Mouse (Mus musculus) ovary, postnatal 10 days (tissue): ENCODE data around the gene Zfp661.
"Not testable (repeated sequence)": the region's sequence is repeated elsewhere in the genome, so short reads cannot be mapped to it uniquely, and the experiment has no call there.

Experiments used
- DNase-seq: peaks from one replicate; pipeline ENCODE4 v3.0.0; 2022; ENCODE audit warnings: low spot score

Zfp661 gene

DNA sequence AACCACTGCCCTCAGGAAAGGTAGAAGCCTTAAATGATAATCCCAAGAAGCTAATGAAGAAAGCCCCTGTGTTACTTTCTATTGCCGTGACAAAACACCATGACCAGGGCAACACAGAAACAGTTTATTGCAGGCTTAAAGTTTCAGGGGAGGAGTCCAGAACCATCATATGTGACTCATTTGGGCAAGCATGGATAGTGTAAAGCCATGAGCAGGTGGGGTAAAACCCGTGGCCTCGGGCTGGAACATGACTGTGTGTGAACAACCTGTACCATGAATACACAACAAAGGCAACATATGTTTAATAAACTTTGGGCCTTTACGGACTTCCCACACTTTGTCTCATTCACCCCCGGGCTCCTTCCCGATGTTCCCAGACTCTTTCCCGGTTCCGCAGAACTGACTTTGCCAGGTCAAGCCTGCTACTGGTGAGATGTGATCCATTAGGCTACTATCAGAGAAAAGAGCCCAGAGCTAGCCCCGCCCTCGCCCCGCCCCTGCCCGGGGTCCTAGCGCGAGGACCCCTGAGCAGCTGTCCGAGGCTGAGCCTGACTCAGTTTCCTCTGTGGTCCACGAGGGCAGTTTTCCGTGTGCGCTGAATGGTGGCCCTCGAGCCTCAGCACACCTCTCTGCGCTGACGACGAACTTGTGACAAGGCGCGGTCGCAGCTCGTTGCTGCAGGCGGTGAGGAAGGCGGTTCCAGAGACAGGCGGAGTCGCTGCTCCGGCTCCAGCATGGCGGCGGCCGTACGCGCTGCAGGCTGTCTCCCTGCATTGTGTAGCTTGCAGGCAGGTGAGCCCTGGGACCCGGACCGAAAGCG is at the start of gene Zfp661, which contains the start of gene Mrps5:
Gene Zfp661 (minus strand): TSS at position 401 of the 820 bp plus-strand sequence.
Gene Mrps5 (plus strand): TSS at position 529 of the 820 bp plus-strand sequence.
- peak; percentile 77 for DNase-seq

DNA sequence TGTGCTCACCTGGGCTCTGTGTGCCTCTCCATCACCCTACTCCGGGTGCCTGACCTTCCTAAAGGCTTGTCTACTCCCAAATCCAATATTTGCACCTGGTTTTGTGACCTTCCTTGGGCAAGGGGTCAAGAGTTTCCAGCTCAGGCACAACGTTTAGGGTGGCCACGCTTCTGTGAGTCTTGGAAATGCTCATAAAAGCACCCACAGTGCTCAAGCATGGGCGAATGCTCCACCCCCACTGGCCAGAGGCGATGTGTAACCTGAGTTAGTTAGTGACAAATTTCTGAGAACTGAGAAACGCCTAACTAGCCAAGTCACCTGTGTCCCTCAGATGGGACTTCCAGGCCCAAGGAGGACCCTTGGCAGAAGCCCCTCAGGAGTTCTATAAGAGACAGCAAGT is 48.7 kb upstream of the Zfp661 start:
- no peak for DNase-seq

DNA sequence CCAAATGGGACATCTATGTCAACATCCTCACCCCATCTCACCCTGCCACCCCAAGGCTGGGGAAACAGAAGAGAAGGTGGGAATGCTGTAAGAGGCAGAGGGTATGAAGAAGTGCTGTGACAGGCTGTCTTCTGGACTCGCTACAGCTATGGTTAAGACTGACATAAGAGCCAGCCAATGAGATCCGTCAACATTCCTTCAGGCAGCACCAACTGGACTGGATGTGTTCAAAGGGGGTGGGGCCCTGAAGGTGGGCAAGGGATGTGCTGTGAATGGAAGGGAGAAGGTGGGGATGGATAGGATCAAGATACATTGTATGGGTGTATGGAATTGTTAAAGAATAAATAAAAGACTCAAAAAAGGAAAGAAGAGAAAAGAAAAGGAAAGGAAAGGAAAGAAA is 45.7 kb upstream of the Zfp661 start:
- no peak for DNase-seq

DNA sequence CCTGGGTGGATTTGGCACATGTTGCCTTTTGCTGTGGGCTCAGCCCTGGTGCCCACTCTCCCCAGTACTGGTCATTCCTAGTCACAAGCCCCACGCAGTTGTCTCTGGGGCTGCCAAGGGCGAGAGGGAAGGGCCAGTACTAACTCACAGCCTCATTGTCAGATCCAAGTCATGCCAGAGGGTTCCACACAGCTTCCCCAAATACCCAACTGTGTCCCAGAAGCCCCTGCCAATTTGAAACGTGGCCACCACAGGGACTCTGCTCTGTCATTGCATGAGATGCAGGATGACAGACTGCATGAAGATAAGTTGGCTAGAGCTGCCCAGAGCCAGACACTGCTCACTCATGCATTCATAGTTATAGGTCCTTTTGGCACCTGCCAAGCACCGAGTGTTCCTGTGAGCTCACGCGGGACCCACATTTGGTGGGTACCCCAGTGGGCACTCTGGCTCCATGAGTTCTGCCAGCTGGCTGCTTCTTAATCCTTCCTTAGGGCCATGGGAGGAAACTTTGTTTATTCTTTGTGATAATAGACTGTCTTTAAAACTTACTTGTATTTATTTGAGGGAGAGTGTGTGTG is 41.2 kb upstream of the Zfp661 start:
- no peak for DNase-seq

DNA sequence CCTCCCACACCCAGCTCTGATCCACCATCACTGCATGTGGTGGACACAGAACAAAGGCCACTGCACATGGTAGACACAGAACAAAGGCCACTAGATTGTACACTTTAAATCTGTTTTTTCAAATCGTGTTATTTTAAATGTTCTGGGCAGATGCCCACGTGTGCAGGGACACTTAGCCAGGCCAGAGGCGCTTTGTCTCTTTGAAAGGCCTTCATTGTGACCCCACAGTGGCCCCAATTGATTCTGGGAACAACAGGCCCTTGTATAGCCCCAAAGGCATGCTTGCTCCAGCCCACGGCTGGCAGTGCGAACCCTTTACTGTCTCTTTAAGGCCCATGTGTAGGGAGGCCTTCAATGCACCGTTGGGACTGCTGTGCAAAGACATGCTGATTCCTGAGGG is 40.5 kb upstream of the Zfp661 start:
- DNase-seq, result no peak

DNA sequence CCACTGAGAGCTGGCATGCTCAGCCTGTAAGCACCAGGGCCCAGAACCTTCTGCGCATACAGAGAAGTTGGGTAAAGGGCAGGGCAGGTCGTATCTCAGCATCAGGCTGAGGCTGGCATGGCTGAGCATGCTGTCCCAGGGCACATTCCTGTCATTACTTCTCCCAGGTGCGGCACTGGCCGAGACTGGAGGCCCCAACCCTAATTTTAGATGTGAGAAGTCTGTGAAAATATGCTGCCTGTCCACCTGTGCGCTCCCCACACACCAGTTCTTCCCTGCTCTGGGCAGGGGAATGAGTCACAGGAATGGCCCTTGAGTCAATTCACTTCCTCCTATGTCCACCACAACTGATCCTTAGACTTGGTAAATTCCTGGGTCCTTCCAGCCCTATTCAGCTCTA is 38.8 kb upstream of the Zfp661 start:
- no peak for DNase-seq

DNA sequence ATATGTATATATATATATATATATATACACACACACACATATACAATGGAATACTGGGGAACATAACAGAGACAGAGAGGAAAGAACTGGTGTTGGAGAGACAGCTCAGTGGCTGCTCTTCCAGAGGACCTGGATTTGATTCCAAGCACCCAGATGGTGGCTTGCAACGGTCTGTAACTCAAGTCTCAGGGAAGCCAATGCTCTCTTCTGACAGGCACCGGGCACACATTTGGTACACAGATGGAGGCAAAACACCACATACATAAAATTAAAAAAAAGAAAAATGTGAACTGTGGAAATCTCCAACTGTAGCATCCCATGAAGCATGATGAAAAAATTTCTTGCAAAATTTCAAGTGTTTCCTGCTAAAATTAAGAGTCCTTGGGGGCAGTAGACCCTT is 37.9 kb upstream of the Zfp661 start:
- no peak for DNase-seq

DNA sequence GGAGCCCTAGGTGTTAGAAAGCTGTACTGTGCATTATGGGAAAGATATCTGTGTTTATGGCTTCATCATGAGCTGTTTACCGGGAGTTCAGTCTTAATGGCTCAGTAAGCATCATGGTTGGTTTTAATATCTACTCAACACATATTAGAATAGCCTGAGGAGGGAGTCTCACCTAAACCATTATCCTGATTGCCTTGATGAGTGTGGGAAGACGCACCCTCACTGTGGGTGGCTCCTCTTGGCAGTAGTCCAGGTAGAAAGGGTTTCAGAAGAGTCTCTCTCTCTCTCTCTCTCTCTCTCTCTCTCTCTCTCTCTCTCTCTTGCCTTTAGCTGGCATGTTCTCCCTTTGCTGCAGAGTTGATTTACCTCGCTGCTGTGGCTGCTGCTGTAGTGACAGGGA is 35.2 kb upstream of the Zfp661 start:
- no peak for DNase-seq

DNA sequence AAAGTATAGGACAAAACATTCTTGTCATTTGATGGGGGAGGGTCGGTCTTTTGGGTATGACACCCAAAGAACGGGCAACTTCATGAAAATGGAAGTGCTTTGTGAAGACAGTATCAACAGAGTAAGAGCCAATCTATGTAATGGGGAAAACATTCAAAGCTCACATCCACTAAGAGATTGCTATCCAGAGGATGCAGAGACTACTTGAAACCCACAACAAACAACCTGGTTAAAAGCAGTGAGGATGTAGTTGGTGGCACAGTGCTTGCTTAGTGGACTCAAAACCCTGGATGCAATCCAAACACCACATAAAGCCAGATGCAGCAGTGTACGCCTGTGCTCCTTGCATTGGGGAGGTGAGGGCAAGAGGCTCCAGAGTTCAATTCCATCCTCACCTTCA is 32.4 kb upstream of the Zfp661 start:
- DNase-seq, result no peak

DNA sequence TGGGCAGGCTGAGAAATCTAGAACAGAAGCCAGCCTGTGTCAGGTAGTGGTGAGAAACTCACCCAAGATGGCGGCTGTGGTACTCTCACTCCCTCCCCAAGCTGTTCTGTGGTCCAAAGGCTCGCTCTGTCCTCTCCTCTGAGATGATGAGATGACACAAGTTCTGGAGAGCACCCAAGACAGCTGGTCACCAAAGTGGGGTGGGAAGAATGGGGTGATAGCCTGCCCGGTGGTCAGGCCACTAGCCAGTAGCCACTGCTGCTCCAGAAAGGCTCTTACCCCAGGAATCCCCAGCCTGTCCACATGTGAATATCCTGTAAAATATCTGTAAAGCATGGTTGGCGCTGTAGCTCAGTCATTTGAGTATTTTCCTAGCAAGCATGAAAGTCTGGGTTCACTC is 25.4 kb upstream of the Zfp661 start:
- DNase-seq, result no peak

DNA sequence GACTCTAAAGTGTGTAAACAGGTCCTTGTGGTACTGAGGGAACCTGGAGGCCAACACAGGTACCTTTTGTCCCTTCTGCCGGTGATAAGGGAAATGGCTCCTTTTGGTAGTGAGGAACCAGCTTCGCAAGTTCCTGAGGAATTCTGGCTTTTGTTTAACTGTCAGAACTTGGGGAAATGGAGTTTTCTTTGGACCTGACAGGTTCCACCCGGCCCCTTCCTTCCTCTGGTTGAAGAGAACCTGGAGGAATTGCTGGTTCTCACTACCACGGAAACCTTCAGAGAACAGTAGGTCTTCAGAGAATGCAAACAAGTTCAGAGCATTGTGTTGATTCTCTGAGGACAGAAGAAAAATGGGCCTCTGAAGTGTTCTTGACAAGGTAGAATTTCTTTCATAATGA is 24.5 kb upstream of the Zfp661 start:
- no peak for DNase-seq

DNA sequence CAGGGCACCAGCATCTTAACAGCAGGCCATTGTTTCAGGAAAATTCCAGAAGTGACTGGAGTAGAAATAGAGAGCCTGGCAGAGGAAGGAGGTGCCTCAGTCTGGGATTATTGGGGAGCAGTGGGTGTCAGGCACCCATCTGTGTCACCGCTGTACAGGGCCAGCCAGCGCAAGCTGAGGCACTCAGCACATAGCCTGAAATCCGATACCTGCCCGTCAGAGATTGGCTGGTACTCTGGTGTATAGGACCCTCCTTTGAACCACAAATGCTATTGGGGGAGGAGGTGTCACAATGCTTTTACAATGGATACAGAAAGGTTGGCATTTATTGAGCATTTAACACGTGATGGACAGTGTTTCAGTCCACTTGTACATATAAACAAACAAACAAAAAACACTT is 22.1 kb upstream of the Zfp661 start:
- DNase-seq, result no peak

DNA sequence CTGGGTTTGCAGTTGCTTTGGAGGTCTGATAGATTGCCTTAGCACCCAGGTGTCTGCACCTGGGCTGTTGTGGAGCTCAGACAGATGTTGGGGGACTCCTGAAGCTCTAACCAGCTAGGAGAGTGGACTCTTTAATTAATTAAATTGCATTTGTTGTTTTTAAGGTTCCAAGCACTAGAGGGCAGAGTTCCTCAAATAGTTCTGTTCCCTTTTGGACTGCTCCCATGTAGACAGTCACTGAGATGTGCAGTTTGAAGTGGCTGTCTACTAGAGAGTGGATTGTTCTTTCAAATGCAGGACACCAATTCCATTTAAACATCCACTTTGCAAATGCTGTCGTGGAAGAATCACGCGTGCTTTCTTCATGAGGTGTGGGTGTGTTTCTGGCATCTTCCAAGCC is 21.3 kb upstream of the Zfp661 start:
- no peak for DNase-seq

DNA sequence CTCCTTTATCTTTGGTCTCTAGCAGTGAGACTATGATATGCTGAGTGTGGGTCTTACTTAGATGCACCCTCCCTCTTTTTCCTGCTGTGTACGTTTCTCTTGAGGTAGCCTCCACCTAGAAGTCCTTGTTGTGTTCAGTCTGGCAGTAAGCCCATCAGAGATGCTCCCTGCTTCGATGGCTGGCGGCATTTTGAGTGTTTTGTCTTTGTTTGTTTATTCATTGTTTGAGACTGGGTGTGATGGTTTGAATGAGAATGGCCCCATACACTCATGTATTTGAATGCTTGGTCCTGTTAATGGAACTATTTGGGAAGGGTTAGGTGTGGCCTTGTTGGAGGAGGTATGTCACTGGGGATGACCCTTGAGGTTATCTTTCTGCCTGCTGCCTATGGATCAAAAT is 18.3 kb upstream of the Zfp661 start:
- DNase-seq, result no peak

DNA sequence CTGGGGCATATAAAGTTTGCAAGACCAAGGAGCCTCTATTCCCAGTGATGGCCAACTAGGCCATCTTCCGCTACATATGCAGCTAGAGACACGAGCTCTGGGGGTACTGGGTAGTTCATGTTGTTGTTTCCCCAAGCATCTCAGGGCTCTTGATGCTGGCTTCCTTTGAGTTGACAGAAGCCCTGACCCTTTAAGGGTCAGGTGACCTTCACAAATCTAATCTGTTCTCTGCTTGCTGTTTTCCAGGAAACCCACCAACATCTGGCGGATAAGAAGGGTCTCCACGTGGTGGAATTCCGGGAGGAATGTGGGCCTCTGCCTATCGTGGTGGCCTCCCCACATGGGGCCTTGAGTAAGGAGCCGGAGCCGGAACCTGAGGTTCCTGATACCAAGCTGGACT is 16.5 kb upstream of the Zfp661 start:
- not testable (repeated sequence) for DNase-seq

DNA sequence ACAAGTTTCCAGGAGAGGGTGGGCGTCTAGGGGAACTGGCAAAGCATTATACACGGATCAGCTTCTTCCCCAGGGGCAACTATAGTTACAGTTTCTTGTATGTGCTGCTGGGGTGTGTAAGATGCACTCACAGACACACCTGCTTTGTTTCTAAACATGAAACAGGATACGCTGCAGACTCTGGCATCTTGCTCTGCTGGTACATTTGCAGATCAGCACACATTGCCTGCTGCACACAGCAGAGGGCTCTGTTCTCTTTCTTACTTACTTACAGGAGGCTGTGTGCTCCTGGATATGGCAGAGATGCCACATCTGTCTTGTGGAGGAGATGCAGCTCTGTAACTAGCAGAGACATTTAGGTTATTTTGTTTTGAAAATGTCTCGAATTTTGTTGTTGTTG is 3.9 kb upstream of the Zfp661 start:
- no peak for DNase-seq

DNA sequence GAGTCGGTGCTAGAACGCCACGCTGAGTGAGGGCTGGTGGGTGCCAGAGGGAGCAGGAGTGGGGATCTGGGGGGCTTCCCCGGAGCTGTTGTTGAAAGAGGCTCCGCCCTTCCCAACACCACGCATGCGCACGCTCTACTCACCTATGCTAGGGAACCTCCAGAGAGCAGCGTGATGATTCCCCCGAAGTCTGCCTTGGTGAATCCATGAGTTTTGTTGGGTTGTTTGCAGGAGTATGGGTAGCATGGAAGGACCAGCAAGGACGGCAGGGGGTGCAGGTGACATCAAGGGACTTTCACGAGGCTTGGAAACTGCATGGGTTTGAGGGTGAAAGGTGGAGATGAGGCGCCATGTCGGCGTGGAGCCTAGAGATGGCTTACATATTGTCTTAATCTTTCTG is 3.3 kb upstream of the Zfp661 start:
- no peak for DNase-seq

DNA sequence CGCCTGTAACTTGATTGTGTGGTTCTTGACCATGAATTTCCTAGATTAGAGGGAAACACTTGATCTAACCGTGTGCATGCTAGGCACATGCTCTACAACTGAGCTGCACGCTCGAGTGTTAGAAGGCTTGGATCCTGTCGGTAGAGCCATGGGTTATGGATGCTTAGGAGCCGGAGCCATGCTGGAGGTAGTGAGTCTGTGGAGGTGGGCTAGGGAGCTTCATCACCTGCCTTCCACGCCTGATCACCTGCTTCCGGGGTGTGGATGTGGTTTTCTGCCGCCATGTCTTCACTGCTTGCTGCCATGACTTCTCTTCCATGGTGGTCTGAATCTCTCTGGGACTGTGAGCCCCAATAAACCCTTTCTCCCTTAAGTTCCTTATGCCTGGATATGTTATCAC is 2.0 kb upstream of the Zfp661 start:
- DNase-seq, result no peak

DNA sequence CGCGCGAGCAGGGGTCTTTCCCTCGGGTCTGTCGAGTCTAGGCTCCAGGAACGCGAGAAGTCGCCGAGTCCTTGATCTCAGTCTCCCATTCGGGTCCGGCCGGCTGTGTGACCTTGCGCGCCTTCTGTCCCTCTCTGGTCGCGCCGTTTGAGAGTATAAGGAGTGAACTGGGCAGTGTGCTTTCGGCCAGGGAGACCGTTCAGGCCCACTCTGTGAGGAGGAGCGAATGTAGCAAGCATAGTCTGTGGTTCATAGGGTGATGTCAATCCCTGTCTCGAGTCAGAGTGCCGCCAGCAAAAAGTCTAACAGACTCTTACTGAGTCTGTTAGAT is 585 bp upstream of the Zfp661 start:
- no peak for DNase-seq

DNA sequence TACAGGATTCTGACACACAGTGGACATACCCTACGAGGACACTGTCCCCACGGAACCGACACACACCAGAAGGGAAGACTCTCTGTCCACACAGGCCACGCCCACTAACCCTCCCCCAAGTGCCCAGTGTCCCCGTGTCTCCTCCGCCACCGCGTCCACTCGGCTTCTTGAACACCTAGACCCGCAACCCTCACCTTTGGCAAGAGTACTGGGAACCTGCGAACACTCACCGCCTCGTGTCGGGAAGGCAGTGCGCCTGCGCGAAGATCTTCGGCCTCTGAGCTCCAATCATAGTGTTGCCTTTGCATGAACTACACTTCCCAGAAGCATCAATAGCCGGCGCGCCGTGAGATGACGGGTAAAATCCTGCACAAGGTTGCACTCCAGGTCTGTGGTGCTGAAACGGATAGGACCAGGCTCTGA is 2.4 kb downstream of the Zfp661 start:
- DNase-seq, result peak; percentile 80

DNA sequence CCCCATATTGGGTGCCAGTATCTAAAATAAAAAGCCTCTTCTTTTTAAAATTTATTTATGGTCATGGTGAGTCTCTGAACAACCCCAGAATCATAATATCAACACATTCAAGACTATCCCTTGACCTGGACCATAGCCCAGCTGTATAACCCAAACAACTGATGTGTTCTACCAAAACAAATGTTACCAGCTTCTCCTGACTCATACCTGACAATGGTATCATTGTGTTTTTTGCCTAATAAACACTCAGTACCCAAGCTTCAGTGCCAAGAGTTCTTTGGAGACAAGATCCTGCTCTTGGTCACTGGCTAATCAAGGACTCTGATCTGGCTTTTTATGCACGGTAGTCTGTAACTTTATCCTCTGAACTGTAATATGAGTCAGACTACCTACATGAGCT is 13.6 kb downstream of the Zfp661 start:
- no peak for DNase-seq

DNA sequence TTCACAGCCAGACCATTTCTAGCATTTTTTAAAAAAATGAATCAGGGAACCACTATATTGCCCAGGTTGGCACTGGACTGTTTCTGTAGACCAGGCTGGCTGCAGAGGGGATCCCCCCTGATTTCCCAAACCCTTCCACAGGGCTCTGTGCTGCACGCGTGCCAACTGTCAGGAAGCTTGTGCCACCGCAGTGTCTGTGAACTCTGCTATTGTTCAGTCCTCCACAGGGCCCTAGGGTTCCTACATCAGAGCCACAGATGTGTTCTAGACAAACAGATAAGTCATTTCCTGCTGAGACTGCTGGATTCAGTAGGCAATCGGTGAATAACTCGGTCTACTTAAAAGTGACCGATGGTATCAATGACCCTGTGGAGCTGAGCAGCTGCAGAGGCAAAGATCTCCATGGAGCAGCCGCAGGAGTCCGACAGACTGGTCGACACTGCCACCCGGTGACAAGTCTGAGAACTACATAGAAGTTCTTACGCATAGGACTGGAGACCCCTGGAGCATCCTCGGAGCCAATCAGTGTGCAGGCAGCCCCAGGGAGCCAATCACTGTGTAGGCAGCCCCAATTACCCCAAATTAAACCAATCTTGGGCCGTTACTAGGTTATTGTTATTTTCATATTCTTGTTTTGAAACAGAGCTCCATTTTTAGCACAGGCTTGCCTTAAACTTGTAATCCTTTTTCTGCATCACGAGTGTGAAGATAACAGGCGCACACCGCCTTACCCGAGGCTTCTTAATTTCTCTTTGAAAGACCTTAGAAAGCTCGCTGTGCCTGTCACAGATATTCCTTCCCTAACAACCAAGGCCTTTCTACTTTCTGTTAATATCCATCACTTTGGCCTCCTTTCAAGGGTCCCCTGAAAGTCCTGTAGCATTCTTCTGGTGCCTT is 27.6 kb downstream of the Zfp661 start:
- peak; percentile 61 for DNase-seq

DNA sequence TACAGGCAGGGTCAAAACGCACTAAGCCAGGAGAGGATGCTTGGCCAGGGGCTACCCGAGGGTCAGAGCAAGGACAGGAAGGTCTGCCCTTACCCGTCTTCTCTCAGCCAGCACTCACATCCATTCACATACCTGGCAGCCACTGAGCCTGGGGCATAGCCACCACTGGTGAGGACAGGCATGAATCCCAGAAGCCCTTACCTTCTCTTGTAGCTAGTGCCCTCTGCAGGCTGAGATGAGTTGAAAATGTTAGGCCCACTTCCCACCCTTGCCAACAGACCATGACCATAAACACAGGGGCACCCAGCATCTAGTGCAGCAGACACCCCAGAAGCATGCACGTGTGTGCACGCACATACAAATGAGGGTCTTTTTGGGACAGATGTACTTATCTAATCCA is 35.8 kb downstream of the Zfp661 start:
- DNase-seq, result no peak
